Mouse (Mus musculus) forebrain, embryonic 10.5 days (tissue): ENCODE data around the gene Chd1. TPM values are rescaled to one million over a fixed set of nuclear protein-coding genes. Genes with fewer than 3 reads are reported as not detected.

Source experiments
- DNase-seq: peaks from one replicate; pipeline ENCODE4 v3.0.0-alpha.2; 2017; ENCODE audit warnings: low spot score; ENCODE audit errors: extremely low spot score
- H3K27ac ChIP-seq: fragments of 300-500 bp; sonication (generic); 2 replicates; pipeline ENCODE4 v1.5.1; 2016; ENCODE audit warnings: mild to moderate bottlenecking
- H3K27me3 ChIP-seq: fragments of 300-500 bp; sonication (generic); 2 replicates; pipeline ENCODE4 v1.6.1; 2016; ENCODE audit warnings: mild to moderate bottlenecking; ENCODE audit not compliant: poor library complexity, severe bottlenecking
- H3K36me3 ChIP-seq: fragments of 300-500 bp; sonication (generic); replicated peaks from 2 replicates; pipeline ENCODE4 v1.6.1; 2016; ENCODE audit warnings: mild to moderate bottlenecking, moderate library complexity
- H3K4me1 ChIP-seq: fragments of 300-500 bp; sonication (generic); 2 replicates; pipeline ENCODE4 v1.6.1; 2016
- H3K4me3 ChIP-seq: fragments of 300-500 bp; sonication (generic); 2 replicates; pipeline ENCODE4 v1.5.1; 2016; ENCODE audit warnings: mild to moderate bottlenecking, moderate library complexity
- H3K9me3 ChIP-seq: fragments of 300-500 bp; sonication (generic); 2 replicates; pipeline ENCODE4 v1.6.1; 2016; ENCODE audit warnings: mild to moderate bottlenecking, moderate library complexity
- WGBS: fragments of 180-500 bp; shearing (Covaris S2); methylation state at CpG from one replicate; pipeline ENCODE4 v1.1.7; 2016; 5-methylcytosine and 5-hydroxymethylcytosine counted together
- polyA plus RNA-seq: library from polyadenylated mRNA; unstranded; fragments of >200 nt; fragmentation: Nextera tagmentation; extraction: Ambion mirVana; gene quantifications from 2 replicates; pipeline ENCODE4 v1.2.1, GENCODE M21; 2016

Chd1 gene
- polyA plus RNA-seq, 1 experiment from 2014 or later = 33.0 TPM

DNA sequence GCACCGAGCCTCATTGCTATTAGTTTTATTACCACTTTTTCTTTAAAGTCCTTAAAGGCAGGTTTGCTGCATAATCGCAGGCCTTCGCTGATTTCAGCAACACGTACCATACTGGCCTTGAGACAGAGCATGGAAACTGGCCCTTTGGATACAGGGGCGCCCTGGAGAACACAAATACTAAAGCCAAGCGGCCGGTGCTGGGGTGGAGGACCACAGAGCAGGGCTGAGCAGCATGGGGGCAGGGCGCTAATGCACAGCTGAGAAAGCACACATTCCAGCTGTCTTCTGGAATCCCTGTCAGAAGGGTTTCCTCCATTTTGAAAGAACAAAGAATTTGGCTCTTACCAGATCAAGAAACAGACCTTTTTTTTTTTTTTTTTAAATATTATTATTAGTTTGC lies 113.6 kb downstream of the Chd1 start:
- Histone ChIP-seq H3K36me3 (peaks cover 53% of the 10 kb centered on the region), H3K27ac (no peak overlapping the region), H3K9me3 (no peaks in the 10 kb centered on the region), H3K4me1 (peaks cover 27% of the 10 kb centered on the region), H3K27me3 (no peaks in the 10 kb centered on the region), H3K4me3 (no peak overlapping the region)
- DNase-seq = no peak
- WGBS = 78% methylated on average over 8 of the region's 8 CpGs

DNA sequence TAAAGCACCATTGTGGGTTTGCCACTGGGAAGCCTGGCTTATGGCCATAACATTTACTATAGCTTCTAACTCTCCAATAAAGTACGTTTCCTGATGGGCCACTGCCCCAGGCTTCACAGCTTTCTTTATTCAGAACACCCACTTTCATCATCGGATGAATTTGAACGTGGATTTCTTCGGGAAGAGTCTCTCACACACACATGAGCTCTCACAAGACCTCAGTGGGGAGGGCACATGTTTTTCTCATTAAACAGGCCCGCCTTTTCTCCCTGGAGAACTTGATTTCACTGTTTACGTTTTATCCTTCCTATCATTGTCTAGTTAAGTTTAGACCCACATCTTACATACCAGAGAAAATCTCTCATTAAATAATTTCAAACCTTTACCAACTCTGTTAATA lies 115.4 kb downstream of the Chd1 start:
- no peak for DNase-seq
- Histone ChIP-seq H3K4me3 (no peak overlapping the region), H3K9me3 (no peaks in the 10 kb centered on the region), H3K27me3 (no peaks in the 10 kb centered on the region), H3K27ac (no peak overlapping the region), H3K36me3 (peaks cover 53% of the 10 kb centered on the region), H3K4me1 (peaks cover 32% of the 10 kb centered on the region)
- 72% methylated on average over 6 of the region's 6 CpGs for WGBS

DNA sequence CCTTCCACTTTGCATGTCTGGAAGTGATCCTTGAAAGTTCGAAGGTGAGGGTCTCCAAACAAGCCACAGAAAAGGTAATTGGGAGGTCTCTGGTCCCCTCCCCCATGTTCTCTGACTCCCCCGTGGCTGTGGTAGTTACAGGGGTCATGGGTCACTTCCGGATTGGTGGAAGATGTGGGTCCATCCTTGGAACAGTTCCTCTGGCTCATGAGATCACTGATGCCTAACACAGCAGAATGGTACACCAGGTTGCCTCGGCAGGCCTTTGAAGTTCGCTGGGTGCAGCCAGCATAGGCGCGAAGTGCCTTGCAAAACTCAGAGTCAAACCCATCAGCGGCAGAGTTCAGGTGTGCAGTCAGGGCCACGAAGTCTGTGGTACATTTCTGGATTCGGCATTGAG lies 116.0 kb downstream of the Chd1 start:
- Histone ChIP-seq H3K36me3 (peaks cover 47% of the 10 kb centered on the region), H3K4me3 (no peak overlapping the region), H3K27me3 (no peaks in the 10 kb centered on the region), H3K9me3 (no peaks in the 10 kb centered on the region; the same call in 1 of the 2 replicates), H3K4me1 (peaks cover 34% of the 10 kb centered on the region), H3K27ac (no peak overlapping the region)
- DNase-seq = no peak
- WGBS = 81% methylated on average over 10 of the region's 10 CpGs

DNA sequence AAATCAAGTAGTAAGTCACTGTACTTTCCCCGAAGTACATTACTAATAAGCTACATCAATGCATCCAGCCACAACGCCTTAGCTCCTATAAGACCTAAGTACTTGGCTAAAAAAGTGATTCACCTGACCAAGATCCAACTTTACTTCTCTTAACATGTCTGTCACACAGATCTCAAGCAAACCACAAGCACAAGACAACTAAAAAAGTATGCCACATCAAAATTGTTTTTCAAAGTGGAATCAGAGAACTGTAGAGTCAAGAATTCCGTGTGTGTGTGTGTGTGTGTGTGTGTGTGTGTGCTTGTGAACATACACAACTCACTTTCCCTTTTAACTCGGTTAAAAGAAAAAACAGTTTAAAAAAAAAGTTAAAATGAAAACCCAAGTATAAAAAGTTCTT lies 116.9 kb downstream of the Chd1 start:
- no peak for DNase-seq
- H3K9me3 ChIP-seq = no peaks in the 10 kb centered on the region; the same call in 1 of the 2 replicates
- H3K27ac ChIP-seq = no peak overlapping the region
- H3K27me3 ChIP-seq = no peaks in the 10 kb centered on the region
- 92% methylated on average over 4 of the region's 4 CpGs for WGBS
- H3K4me1 ChIP-seq = peaks cover 34% of the 10 kb centered on the region
- H3K4me3 ChIP-seq = no peak overlapping the region
- peaks cover 42% of the 10 kb centered on the region for H3K36me3 ChIP-seq

Other genes with a start within 250 kb of the Chd1 start
- 275 TPM in 2 replicates for gene Psmb1, start 205.2 kb upstream of the Chd1 start, polyA plus RNA-seq
- gene Tbp, start 205.1 kb upstream of the Chd1 start, polyA plus RNA-seq = 75.7 and 76.0 TPM in 2 replicates
- gene Pdcd2, start 177.7 kb upstream of the Chd1 start, polyA plus RNA-seq = 48.2 and 49.6 TPM in 2 replicates
- 2.8 and 3.2 TPM in 2 replicates for gene Prdm9, start 140.6 kb upstream of the Chd1 start, polyA plus RNA-seq
- gene Rgmb, start 126.1 kb downstream of the Chd1 start, polyA plus RNA-seq = 14.0 and 16.6 TPM in 2 replicates